Mouse (Mus musculus) liver, embryonic 11.5 days (tissue): Measurements from ENCODE around the gene Zfhx2. TPM values are rescaled to one million over a fixed set of nuclear protein-coding genes. Genes with fewer than 3 reads are reported as not detected.
A peak's percentile ranks its signal among the peaks of the same experiment; 100 is the strongest.

Source experiments
- ATAC-seq: fragments of 200-750 bp; cut with Nextera tagmentation; replicated peaks from 2 replicates; pipeline ENCODE4 v1.8.0; 2017; ENCODE audit warnings: moderate number of reproducible peaks, mild to moderate bottlenecking, moderate TSS enrichment, moderate library complexity; ENCODE audit not compliant: low FRiP score
- DNase-seq: peaks from one replicate; pipeline ENCODE4 v3.0.0-alpha.2; 2017; ENCODE audit warnings: low spot score
- H3K27ac ChIP-seq: fragments of 300-500 bp; sonication (generic); 2 replicates; pipeline ENCODE4 v1.5.1; 2014; ENCODE audit warnings: mild to moderate bottlenecking, low read depth, low read length, control low read depth
- H3K27me3 ChIP-seq: fragments of 300-500 bp; sonication (generic); replicated peaks from 2 replicates; pipeline ENCODE4 v1.6.1; 2014; ENCODE audit warnings: low read length, mixed read lengths; ENCODE audit not compliant: control insufficient read depth, insufficient read depth
- H3K36me3 ChIP-seq: fragments of 300-500 bp; sonication (generic); 2 replicates; pipeline ENCODE4 v1.6.1; 2014; ENCODE audit warnings: mild to moderate bottlenecking, low read length, moderate library complexity, mixed read lengths; ENCODE audit not compliant: control insufficient read depth, insufficient read depth
- H3K4me1 ChIP-seq: fragments of 300-500 bp; sonication (generic); replicated peaks from 2 replicates; pipeline ENCODE4 v1.6.1; 2014; ENCODE audit warnings: low read length, mixed read lengths; ENCODE audit not compliant: control insufficient read depth, insufficient read depth
- H3K4me2 ChIP-seq: fragments of 300-500 bp; sonication (generic); 2 replicates; pipeline ENCODE4 v1.6.1; 2014; ENCODE audit warnings: mild to moderate bottlenecking, control low read depth, moderate library complexity
- H3K4me3 ChIP-seq: fragments of 300-500 bp; sonication (generic); 2 replicates; pipeline ENCODE4 v1.5.1; 2014; ENCODE audit warnings: low read depth, low read length, control low read depth
- H3K9ac ChIP-seq: fragments of 300-500 bp; sonication (generic); 2 replicates; pipeline ENCODE4 v1.6.1; 2014; ENCODE audit warnings: low read depth, low read length, control low read depth
- H3K9me3 ChIP-seq: fragments of 300-500 bp; sonication (generic); 2 replicates; pipeline ENCODE4 v1.6.1; 2016; ENCODE audit warnings: low read length, inconsistent platforms, mixed read lengths; ENCODE audit not compliant: control insufficient read depth
- WGBS: fragments of 180-500 bp; shearing (Covaris S2); extraction: QIAGEN DNeasy Blood & Tissue Kit; methylation state at CpG from one replicate; pipeline ENCODE4 v1.1.7; 2014; 5-methylcytosine and 5-hydroxymethylcytosine counted together
- polyA plus RNA-seq: library from polyadenylated mRNA; unstranded; fragments of >200 nt; fragmentation: Nextera tagmentation; extraction: Ambion mirVana; gene quantifications from 2 replicates; pipeline ENCODE4 v1.2.1, GENCODE M21; 2014

Gene Zfhx2
- polyA plus RNA-seq, 1 experiment from 2014 or later = 2.8 TPM

DNA sequence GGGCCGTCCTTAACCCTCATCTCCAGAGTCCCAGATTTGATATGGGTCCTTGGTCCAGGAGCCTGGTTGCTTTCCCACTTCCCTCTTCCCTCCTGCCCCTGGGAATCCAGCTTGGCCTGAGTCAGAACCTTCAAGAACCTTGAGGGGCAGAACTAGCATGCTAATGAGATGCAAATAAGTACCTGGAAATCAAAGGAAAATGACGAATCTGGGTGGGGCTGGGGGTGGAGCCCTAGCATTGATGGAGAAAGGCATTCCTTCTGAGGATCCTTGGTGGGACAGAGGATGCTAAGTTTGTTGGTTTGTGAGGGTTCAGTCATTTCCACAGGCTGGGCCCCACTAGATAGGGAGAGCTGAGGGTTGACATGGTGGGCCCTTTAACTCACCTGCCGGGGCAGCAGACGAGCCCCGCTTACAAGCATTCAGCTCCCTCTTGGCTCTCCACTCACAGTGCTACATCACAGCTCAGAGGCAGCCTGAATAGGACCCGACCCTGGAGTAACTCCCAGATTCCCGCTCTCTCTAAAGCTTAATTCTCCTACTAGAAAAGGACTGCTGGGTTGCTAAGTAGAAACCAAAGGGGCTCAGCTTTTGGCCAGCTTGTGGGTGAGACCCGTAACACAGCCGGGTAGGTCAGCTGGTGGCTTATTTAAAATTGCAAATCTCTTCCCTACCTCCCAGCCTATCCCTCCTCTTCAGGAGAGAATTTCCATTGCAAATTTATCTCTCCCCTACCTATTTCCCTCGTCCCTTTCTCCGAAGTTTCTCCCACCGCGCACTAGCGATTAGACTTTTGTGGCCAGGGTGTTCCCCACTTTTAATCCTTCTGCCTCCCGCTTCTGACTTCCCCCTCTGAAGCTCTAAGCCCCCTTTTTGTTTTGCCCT lies 14.4 kb downstream of the Zfhx2 start:
- ATAC-seq = no peak
- Histone ChIP-seq H3K27ac (no peak overlapping the region), H3K4me3 (no peak overlapping the region), H3K4me1 (peaks cover 18% of the 10 kb centered on the region), H3K4me2 (peak overlapping the region; percentile 58), H3K9me3 (no peaks in the 10 kb centered on the region), H3K36me3 (no peaks in the 10 kb centered on the region), H3K9ac (no peak overlapping the region), H3K27me3 (peaks cover 29% of the 10 kb centered on the region)
- no peak for DNase-seq
- WGBS = 25% methylated on average over 15 of the region's 15 CpGs

DNA sequence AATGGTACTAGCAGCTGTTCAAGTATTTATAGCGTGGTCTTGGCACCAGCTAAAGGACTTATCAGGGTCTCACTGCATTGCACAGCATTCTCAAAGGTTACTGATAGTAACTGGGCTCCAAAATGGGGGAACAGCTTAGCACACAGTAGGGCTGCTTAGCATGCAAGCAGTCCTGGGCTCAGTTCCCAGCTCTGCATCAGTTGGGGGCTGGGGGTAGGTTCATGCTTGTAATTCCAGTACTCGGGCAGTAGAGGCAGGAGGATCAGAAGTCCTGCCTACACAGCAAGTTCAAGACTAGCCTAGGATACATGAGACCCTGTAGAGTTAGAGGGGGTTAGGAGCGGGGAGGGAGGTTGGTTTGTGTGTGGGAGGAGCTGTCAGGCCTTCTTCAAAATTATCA lies 15.2 kb downstream of the Zfhx2 start:
- no peak overlapping the region for H3K4me3 ChIP-seq
- H3K27ac ChIP-seq = no peak overlapping the region
- H3K9me3 ChIP-seq = no peaks in the 10 kb centered on the region
- H3K4me1 ChIP-seq = peaks cover 19% of the 10 kb centered on the region
- no peak overlapping the region for H3K9ac ChIP-seq
- ATAC-seq (no peak), DNase-seq (no peak)
- no peak overlapping the region for H3K4me2 ChIP-seq
- WGBS = 58% methylated on average over 3 of the region's 3 CpGs
- H3K27me3 ChIP-seq = peaks cover 37% of the 10 kb centered on the region
- no peaks in the 10 kb centered on the region; the same call in 1 of the 2 replicates for H3K36me3 ChIP-seq

DNA sequence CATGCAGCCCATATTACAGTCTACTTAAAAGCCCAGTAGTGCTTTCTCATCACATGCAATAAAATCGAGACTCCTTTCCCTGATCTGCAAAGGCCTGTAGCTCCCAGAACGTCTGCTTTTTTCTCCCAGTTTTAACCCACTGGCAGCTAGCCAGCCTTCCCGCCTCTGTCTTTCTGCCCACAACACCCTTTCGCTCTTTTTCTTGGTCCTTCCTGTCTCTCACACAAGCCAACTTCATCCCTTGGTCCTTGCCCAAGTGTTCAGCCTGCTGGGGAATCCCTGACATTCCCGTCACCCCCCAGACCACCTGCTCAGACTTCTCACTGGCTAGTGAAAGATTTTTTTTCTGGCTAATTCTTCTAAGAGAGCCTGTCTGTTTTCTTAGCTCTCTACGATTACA lies 15.9 kb downstream of the Zfhx2 start:
- no peak overlapping the region for H3K4me3 ChIP-seq
- peaks cover 24% of the 10 kb centered on the region for H3K4me1 ChIP-seq
- H3K27ac ChIP-seq = no peak overlapping the region
- DNase-seq = no peak
- WGBS = 63% methylated on average over 6 of the region's 6 CpGs
- no peaks in the 10 kb centered on the region for H3K9me3 ChIP-seq
- H3K4me2 ChIP-seq = no peak overlapping the region
- no peak for ATAC-seq
- peaks cover 2% of the 10 kb centered on the region; the same call in 1 of the 2 replicates for H3K36me3 ChIP-seq
- peaks cover 43% of the 10 kb centered on the region for H3K27me3 ChIP-seq
- no peak overlapping the region for H3K9ac ChIP-seq

GRCm38 (mm10) chr14:55074416-55074815 lies 17.7 kb downstream of the Zfhx2 start:
- 89% methylated on average over 12 of the region's 12 CpGs for WGBS
- peaks cover 2% of the 10 kb centered on the region; the same call in 1 of the 2 replicates for H3K36me3 ChIP-seq
- H3K27ac ChIP-seq = no peak overlapping the region
- ATAC-seq (no peak), DNase-seq (no peak)
- H3K4me3 ChIP-seq = no peak overlapping the region
- H3K27me3 ChIP-seq = peaks cover 46% of the 10 kb centered on the region
- peaks cover 22% of the 10 kb centered on the region for H3K4me1 ChIP-seq
- H3K9me3 ChIP-seq = no peaks in the 10 kb centered on the region
- H3K4me2 ChIP-seq = no peak overlapping the region
- H3K9ac ChIP-seq = no peak overlapping the region

- DNase-seq = no peak
- Histone ChIP-seq H3K4me3 (no peak overlapping the region), H3K4me1 (0 out of 2 replicates have a peak, but pooled peaks cover 6% of the 10 kb centered on the region), H3K27ac (no peak overlapping the region), H3K9ac (no peak overlapping the region), H3K36me3 (peaks cover 2% of the 10 kb centered on the region; the same call in 1 of the 2 replicates), H3K4me2 (peak overlapping the region; percentile 27; the same call in 1 of the 2 replicates), H3K27me3 (peaks cover 31% of the 10 kb centered on the region), H3K9me3 (no peaks in the 10 kb centered on the region)
- WGBS = 25% methylated on average over 19 of the region's 19 CpGs
- ATAC-seq = no peak
Observed at GRCm38 (mm10) chr14:55071756-55072155, 20.4 kb downstream of the Zfhx2 start.

DNA sequence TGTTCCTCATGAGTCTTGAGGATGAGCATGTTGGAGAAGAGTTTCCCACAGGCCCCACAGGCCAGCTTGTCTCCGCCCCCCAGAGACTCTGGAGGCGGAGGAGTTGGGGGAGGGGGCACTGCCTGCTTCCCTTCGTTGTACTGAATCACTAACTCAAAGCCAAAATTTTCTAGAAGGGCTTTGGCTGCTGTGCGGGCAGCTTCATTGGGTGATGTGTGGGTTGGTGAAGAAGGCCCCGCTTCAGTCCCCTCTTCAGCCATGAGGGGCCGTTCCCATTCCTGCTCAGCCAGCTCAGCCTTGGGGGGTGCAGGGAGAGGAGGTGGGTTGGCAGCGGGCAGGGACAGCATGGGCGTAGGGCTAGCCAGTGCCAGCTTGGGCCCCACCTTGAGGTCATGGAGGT lies 26.1 kb downstream of the Zfhx2 start:
- Histone ChIP-seq H3K27me3 (peaks cover 11% of the 10 kb centered on the region; the same call in 1 of the 2 replicates), H3K9ac (no peak overlapping the region), H3K4me2 (no peak overlapping the region), H3K4me3 (no peak overlapping the region), H3K9me3 (no peaks in the 10 kb centered on the region), H3K27ac (no peak overlapping the region), H3K4me1 (peaks cover 19% of the 10 kb centered on the region), H3K36me3 (no peaks in the 10 kb centered on the region)
- DNase-seq = no peak
- ATAC-seq = no peak
- WGBS = 86% methylated on average over 8 of the region's 8 CpGs

DNA sequence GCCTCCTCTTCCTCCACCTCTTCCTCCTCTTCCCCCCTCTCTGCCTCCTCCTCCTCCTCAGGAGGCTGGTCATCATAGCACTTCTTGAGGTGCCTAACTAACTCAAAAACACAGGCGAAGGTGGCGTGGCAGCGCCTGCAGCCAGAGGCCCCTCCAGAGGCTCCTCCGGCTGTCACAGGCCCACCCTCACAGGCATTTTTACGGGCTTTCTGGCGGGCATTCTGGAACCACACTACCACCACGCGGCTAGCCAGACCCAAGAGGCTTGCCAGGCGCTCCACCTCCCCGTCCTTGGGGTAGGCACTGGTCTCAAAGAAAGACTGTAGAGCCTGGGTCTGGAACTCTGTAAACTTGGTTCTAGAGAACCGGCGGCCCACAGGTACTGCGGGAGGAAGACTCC lies 26.7 kb downstream of the Zfhx2 start:
- H3K4me3 ChIP-seq = no peak overlapping the region
- H3K36me3 ChIP-seq = no peaks in the 10 kb centered on the region
- H3K4me1 ChIP-seq = peaks cover 22% of the 10 kb centered on the region
- H3K27me3 ChIP-seq = peaks cover 11% of the 10 kb centered on the region; the same call in 1 of the 2 replicates
- DNase-seq (no peak), ATAC-seq (no peak)
- 73% methylated on average over 13 of the region's 13 CpGs for WGBS
- H3K9ac ChIP-seq = no peak overlapping the region
- no peak overlapping the region for H3K27ac ChIP-seq
- no peaks in the 10 kb centered on the region for H3K9me3 ChIP-seq
- H3K4me2 ChIP-seq = no peak overlapping the region

DNA sequence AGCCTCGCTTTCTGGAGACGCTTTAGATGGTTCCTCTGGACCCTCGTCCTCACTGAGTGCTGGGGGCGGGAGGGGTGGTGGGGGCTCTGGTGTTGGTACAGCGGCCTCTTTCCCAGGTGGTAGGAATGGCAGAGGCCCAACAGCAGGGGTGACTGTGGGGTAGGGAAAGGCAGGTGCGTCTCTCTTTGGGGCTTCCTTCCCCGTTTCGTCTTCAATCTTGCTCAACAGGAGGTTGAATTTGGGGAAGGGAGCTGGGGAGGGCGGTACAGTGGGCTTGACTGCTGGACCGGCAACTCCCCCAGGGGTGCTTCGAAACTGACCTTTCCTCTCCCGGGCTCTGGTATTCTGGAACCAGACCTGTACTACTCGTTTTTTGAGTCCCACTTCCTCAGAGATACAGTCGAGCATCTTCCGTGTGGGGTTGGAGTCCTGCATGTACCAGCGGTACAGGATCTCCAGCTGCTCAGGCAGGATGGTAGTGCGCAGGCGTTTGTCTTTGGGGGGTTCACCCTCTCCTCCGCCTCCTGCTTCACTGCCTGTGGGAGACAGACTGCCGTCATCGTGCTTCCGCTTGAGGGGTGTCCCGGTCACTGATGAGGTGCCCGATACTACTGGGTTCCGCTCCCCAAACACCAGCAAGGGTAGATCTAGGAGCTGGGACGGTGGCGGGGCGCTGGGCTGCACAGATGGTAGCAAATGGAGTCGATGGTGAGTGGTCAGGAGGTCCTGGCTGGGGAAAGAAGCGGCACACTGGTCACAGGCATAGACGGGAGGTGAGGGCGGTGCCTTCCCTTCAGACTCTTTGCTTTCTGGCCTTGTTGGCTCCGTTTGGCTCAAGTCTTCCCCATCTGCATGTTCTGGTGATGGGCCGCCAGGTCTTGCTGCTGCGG lies 27.4 kb downstream of the Zfhx2 start:
- H3K9ac ChIP-seq = 0 out of 2 replicates have a peak overlapping the region, but pooled peaks have one; percentile 6
- H3K27ac ChIP-seq = no peak overlapping the region
- H3K9me3 ChIP-seq = no peaks in the 10 kb centered on the region
- 56% methylated on average over 35 of the region's 35 CpGs for WGBS
- H3K4me3 ChIP-seq = no peak overlapping the region; the same call in 1 of the 2 replicates
- peaks cover 24% of the 10 kb centered on the region for H3K4me1 ChIP-seq
- ATAC-seq = no peak
- H3K27me3 ChIP-seq = peaks cover 8% of the 10 kb centered on the region; the same call in 1 of the 2 replicates
- no peaks in the 10 kb centered on the region for H3K36me3 ChIP-seq
- H3K4me2 ChIP-seq = peak overlapping the region; percentile 74
- DNase-seq = no peak
